Mouse (Mus musculus) naive thymus-derived CD4-positive, alpha-beta T cell, adult 2 months (primary cell): ENCODE results near the gene Gm7271.

Experiments
- DNase-seq: peaks from one replicate; pipeline ENCODE4 v3.0.0-alpha.2; 2011; ENCODE audit warnings: low read depth

The Gm7271 gene

GRCm38 (mm10) chr5:76483811-76484210 is at the start of gene Gm7271:
Gm7271 (plus strand) TSS chr5:76484040.
- DNase-seq, result no peak

DNA sequence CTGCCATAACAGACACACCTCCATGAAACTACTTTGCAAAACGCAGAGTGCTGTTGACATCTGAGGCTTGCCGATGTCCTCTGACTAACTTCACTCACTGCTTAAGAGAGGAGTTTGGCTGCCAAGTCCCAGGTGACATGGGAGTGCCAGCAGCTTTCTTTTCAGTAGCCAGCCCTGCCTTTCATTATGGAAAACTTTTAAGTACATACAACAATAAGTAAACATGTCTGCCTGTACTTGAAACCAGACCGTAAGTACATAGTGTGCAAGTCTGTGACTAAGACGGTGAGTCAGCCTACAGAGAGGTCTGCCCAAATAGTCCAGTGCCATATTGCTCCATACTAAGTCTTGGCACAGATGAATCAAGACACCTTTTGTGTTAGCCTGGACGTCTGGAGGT is 46.7 kb upstream of the Gm7271 start:
- no peak for DNase-seq

GRCm38 (mm10) chr5:76437696-76438095 is 46.1 kb upstream of the Gm7271 start:
- no peak for DNase-seq

DNA sequence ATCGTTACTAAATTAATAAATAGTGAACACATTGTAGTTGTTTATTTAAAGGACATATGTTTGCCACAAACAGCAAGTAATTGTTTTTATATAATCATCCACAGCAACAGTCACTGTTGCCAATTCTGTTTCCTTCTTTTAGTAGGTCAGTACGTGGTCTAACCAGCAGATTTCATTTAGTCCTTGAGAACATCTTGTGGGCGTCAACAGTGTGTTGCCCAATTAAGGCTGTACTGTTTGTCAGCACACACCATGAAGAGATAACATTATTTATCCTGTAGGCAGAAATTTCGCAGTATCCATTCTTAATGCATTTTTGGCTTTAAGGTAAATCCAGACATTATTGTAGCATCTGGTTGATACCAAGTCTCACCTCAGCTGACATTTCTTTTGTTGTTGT is 42.4 kb upstream of the Gm7271 start:
- no peak for DNase-seq

DNA sequence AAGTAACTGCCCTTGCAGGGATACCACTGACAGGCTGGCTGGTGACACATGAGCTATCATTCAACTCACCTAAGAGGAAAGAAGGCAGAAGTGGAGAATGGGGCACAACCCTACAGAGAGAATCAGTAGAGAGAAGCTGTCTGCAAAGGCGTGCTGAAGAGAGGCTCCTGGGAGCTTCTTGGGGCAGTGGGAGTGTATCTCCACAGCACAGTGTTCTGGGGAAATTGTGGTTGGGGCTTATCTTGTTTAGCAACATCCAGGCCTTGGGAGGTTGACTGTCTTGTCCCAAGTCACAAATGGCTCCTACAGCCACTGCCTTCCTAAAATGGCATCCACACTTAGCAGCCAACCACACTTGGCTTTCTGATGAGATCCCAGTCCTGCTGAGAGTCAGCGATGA is 8.9 kb upstream of the Gm7271 start:
- DNase-seq, result no peak

DNA sequence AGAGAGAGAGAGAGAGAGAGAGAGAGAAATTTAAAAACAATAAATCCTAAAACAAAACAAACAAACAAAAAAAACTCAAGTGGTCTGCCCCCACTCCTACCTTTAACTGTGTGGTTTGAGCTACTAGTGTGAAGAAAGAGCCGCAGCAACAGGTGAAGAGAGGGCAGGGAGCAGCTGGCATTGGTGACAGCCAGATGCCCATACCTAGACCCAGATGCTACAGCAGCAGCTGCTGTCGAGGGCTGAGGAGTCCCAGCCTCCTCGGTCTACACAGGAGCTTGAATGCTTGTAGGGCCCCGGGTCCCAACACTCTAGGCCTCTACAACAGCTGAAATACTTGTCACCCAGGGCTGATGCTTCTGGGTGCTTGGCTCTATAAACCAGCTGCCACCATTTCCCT is 7.0 kb upstream of the Gm7271 start:
- DNase-seq, result no peak

DNA sequence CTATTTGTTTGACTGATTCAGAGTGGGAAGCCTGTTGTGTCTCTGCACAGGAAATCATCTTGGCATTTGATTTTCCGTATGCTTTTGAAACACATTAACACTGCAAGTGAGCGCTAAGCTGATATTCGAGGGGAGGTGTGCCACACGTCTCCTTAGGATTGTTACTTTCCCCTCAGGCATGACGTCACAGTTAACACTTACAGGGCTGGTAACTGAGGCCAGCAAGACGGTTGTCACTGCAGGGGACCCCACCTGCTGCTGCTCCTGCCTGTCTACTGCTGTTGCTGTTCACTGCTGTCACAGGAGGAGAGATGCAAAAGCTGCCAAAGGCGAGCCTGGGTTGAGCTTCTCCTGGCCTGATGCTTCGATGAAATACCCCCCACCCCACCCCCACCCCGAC is 6.1 kb upstream of the Gm7271 start:
- DNase-seq, result no peak

DNA sequence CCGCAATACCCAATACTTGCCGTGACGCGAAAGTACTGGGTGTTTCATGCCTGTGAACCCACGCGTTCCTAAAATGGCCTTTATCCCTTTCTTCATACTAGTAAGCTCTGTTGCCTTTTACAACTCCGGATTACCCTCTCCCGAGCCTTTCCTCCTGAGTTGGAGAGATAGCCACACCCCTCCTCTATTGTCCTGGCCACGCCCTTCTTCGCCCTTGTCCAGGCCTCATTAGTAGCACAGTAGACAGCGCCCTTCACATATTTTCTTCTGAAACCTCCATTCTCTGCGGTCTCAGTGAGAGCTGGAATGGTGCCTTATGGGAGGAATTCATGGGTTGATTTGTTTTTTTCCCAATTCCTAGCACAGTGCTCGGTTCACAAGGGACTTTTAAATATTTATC is 11.3 kb downstream of the Gm7271 start:
- no peak for DNase-seq

DNA sequence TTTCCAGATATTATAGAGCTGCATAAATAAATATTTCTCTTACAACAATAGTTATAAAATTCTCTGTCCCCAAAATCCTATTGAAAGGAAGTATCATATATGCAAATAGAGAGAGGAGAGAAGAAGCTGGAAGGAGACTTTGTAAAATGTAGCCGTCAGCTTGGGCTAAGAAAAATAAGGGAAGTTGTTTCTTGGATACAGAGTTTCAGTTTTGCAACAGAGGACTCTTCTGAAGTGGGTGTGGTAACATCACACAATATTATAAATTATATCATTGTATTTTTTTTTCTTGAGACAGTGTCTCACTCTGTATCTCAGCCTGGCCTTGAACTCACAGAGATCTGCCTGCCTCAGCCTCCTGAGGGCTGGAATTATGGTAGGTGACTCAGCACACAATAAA is 38.6 kb downstream of the Gm7271 start:
- DNase-seq, result no peak

- DNase-seq, result no peak
Observed at GRCm38 (mm10) chr5:76524623-76525022, 40.8 kb downstream of the Gm7271 start.

DNA sequence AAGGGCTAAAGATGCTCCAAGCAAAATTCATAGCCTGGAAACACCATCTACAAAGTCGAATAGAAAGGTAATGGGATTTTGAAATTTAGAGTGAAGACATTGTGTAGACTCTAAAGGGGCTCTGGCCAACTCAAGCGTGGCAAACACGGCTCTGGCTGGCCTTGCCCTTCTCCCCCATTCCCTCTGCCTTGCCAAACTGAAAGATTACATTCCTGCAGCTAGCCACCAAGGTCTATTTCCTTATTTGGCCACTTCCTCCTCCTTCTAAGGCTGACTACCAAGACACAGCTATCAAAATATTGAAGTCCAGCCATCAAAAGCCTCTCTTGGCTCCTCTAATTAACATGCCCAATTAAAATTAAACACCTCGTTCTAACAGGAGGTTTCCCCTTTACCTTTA is 41.2 kb downstream of the Gm7271 start:
- no peak for DNase-seq

DNA sequence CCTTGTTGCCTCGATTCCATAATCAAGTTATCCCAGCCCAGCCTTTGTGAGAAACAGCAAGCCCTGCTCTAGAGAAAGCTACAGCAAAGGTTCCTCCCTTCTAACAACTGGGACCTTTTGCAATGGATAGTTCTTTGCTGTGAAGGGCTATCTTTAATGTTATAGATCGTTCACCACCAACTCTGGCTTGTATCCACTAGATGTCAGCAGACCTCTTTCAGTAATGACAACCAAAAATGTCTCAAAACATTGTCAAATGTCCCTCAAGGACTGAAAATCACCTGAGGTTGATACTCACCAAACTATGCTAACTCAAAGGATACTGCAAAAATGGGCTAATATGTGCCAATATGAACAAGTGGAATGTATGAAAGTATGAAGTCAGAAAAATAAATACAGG is 42.0 kb downstream of the Gm7271 start:
- no peak for DNase-seq

GRCm38 (mm10) chr5:76529040-76529703 is 45.3 kb downstream of the Gm7271 start, which contains the start of gene Exoc1:
Exoc1 (plus strand) TSS chr5:76529311.
- DNase-seq, result peak; percentile 92

DNA sequence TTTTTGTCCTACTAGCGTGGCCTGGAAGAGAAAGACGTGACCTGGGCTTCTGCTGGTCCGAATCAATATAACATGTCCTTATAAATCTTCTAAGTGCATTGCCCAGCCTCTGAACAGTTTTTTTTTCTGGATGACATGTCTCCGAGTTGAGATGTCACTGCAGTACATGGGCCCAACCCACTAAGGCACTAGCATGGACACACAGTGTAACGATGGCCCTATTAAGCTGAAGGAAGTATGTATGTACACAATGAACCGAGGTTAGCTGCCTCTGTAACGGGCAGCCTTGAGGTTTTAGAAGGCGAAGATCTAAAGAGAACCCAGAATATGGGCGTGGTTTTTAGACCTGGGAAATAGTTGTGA is 45.8 kb downstream of the Gm7271 start:
- DNase-seq, result no peak

DNA sequence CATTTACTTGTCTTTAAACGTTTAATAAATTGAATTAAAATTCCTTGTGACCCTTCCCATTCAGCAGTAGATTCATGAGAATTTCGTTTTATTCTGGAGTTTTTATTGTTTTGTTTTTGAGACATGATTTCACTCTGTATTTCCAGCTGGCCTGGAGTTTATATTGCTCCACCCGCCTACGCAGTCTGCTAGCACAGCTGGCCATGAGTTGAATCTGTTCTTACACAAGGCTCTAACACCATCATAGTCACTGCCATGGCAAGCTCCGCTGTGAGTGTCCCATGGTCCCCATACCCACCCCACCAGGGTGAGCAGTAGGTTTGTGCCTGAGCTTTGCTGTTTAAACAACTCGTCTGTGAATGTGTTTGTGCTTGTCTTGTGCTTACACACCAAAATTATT is 49.3 kb downstream of the Gm7271 start:
- DNase-seq, result no peak

DNA sequence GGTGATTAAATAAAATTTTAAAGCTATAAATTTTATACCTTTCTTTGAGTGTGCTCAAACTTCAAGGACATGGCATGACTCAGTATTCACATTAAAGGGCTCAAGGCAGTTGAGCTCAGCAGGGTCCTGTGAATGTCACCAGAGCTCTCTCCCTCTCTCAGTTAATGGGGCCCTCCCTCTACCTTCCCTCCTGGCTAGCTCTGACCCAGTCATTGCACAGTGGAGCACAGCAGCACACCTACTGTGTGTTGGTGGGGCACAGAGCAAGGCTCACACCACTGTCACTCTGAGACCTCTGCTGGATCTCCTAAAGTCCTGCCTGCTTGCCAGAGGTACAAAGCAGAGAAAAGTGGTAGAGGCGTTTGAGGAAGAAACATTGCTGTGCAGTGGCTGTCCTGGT is 52.4 kb downstream of the Gm7271 start:
- DNase-seq, result no peak

GRCm38 (mm10) chr5:76537578-76537977 is 53.7 kb downstream of the Gm7271 start:
- no peak for DNase-seq

GRCm38 (mm10) chr5:76540181-76540580 is 56.3 kb downstream of the Gm7271 start:
- no peak for DNase-seq

DNA sequence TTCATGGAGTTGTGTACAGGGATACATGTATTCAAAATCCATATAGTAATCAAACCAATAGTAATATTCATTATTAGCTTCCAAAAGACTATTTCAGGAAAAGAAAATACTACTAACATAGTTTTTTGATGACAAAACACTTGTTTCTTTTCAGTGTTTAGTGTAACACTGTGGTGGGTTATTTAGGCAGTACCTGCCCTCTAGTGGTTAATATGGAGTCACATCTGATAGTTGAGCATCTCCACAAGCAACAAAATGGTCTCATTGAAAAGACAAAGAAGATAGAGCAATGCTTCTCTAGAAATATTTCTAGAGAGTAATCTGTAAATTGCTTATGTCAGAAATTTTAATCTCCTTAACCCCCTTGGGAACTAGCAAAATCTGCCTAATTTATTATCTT is 57.0 kb downstream of the Gm7271 start:
- DNase-seq, result peak; percentile 9

DNA sequence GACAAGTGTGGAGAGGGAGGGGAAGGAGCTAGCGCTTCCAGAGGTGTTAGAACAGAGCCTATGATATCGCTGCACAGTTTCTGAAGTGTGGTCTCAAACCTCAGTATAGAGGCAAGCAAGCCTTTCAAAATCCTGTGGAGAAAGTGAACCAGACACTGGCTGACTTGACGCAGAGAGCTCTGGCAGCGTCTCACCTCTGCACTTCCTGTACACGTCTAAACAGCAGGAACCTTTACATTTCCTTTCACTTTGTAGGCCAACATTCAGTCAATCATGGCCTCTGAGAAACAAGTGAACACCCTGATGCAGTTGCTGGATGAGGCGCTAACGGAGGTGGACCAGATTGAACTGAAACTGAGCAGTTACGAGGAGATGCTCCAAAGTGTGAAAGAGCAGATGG is 59.4 kb downstream of the Gm7271 start:
- peak; percentile 27 for DNase-seq

DNA sequence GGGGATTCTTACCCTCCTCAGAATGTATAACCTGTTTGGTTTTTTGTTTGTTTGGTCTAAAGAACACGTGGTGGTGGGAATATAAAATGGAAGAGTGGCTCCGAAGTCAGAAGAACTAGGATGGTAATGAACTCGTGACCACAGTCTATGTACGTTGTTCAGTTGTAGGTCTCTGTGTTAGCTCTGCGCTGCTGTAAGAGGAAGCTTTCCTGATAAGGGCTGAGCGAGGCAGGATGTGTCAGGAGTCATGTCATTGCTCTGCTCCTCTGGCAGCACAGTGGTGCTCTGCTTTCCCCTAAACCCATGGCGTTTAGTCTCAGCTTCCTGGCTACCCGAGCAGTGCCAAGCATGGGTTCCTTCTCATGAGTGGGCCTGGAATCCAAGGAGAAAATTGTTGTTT is 66.6 kb downstream of the Gm7271 start:
- no peak for DNase-seq

DNA sequence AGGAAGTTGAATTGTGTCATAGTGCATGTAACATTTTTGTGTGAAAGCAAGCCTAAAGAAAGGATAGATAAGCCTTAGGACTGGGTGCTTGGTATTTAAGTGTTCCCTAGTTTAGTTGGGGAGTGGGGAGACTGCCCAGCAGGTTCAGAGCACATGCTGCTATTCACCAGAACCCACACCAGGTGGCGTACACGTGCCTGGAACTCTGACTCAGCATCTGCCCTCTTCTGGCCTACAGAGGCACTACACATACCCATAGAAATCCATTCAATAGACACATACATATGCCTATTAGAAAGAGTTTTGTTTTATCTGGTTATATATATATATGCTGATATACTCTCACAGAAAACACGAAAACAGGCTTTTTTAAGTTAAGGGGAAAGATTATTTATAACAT is 81.5 kb downstream of the Gm7271 start:
- peak; percentile 89 for DNase-seq
